Mouse (Mus musculus): ENCODE data around the gene Gm2381.
"Not testable (repeated sequence)": the region's sequence is repeated elsewhere in the genome, so short reads cannot be mapped to it uniquely, and the experiment has no call there.

The Gm2381 gene

DNA sequence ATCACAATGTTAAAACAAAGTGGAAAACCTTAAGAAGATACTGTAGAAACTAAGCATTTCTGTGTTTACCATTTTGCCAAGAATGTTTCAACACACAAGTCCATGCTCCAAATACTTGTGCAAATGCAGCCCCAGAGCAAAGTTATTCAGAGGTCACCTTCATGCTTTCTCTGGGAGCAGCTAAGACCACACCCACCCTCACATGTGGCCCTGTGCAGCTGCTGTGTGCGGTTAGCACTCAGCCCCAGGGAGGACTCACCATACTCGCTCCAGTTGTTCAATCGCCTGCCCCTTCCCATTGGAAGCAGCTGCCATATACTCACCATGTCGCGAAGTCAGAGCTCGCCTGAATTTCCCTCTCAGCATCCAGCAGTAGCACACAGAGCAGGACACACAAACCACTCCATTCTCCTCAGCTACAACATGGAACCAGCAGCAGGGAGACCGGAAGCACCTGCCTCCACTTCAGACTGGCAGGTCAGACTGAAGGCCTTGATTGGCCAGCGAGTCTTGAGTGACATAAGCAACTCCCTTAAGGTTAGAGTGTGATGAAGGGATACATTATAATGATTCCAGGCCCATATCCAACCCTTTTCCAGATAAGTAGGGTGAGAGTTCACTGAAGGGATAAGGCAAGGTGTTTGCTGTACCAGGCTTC is at the start of gene Gm2381:
TSS of gene Gm2381 (minus strand) at position 434 of the 658 bp plus-strand sequence.
- not testable (repeated sequence) for DNase-seq

DNA sequence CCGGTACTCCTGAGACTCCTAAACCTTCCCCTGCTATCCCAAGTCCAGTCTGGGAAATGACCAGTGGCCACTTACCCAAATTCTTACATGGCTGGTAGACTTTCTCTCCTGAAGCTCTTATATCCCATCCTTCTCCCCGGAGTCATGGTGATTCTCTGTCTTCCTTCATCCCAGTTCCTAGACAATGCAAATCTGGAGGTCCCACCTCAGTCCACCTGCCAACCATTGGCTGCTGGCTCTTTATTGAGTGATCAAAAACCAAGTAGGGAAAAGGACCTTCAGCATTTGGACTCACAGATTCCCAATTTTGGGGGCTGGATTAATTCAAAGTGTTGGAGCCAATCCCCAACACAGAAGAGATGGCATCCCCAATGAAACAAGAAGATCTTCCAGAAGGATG is 31.0 kb upstream of the Gm2381 start:
- not testable (repeated sequence) for DNase-seq

DNA sequence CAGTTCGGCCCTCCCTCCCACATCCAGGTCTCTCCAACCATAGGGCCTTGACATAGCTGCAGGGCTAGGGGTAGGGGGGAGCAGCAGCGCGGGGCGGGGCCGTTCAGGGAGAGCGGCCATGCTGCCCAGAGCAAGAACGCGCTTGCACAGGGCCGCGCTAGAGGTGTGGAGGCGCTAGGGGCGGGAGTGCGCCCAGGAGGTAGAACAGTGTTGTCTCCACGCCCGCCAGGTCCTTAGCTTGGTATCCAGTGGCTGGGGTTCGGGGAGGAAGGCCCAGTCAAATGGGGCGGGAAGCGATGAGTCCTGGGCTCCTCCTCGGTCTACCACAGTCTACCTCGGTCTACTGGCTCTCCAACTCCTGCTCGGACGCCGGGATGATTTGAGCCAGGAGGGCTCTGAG is 11.1 kb upstream of the Gm2381 start:
- DNase-seq: no peak

DNA sequence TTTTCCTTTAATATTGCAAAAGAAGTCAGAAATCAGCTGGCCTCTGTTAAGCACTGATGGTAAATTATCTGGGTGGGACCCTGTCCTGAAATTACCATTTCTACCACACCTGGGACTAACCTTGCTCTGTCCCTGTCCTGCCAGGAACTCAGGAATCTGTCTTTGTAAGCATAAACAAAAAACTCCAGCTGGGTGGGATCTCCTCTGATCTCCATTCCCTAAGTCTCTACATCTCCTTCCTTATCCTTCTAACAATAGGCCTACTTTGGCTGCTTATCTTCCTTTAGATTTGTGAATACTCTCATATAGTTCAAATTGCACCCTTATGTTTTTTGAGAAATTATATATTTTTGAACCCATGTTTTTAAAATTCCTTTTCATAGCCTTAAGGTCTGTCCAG is 28.7 kb downstream of the Gm2381 start:
- not testable (repeated sequence) for DNase-seq

DNA sequence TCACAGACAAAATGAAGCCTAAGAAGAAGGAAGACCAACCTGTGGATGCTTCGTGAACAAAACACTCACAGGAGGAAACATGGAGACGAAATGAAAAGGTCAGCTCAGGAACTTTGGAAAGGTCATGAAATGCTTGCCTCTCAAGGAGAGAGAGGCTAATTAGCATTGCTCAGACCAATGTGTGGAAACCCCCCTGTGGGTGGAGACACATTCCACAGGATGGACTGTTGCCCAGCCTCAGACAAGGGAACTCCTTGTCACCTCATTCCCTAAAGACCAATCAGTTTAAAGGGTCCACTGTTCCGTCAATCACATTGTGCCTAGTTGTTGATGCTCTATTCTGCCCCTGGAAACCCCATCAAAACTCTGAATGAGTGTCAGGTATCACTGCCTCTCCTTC is 34.8 kb downstream of the Gm2381 start:
- no peak for DNase-seq

DNA sequence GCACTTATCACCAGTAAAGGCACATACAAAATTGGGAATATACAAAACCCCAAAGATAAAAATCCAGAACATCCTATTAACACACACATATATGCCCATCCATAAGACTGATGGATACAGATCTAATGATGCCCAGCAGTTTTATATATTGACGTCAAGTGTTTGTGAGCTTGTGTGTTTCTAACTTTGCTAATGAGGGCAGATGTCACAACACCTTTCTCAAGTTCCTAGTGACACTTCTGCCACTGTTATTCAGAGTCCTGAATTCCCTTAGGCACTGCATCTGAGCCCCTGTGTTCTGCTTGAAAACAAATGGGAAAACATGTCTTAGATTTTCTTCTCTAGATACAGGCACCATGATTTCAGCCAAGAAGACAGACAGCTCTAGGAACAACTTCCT is 73.6 kb downstream of the Gm2381 start, which contains the start of gene Vmn2r62:
TSS of gene Vmn2r62 (minus strand) at position 101 of the 400 bp plus-strand sequence.
- not testable (repeated sequence) for DNase-seq
